Mouse (Mus musculus) heart, postnatal 0 days (tissue): Measurements from ENCODE around the gene Glo1.

Experiments
- CTCF ChIP-seq: IDR thresholded peaks from 2 replicates; pipeline ENCODE4 v1.5.1; 2016; ENCODE audit warnings: antibody characterized with exemption, control low read depth, low read depth
- EP300 ChIP-seq: IDR thresholded peaks from 2 replicates; pipeline ENCODE4 v1.6.1; 2016; ENCODE audit warnings: antibody characterized with exemption, low read depth

- TF ChIP-seq CTCF (no peak), EP300 (no peak)
Measured at GRCm38 (mm10) chr17:30598300-30598699, 28.4 kb downstream of the Glo1 start.
